Mouse (Mus musculus) hindbrain, embryonic 14.5 days (tissue): ENCODE measurements at regions not wholly inside any gene's neighbourhood (a gene's known extent, or its start where the extent isn't known, plus 50 kb on each side); places are given as distances from the start of the nearest gene placed in this dataset.

ENCODE experiments used
- ATAC-seq: fragments of 200-750 bp; cut with Nextera tagmentation; 2 replicates; pipeline ENCODE4 v1.8.0; 2017; ENCODE audit warnings: moderate number of reproducible peaks, mild to moderate bottlenecking, moderate TSS enrichment, moderate library complexity; ENCODE audit not compliant: low FRiP score
- DNase-seq: peaks from one replicate; pipeline ENCODE4 v3.0.0-alpha.2; 2015; ENCODE audit warnings: low spot score
- H3K27ac ChIP-seq: fragments of 300-500 bp; sonication (generic); 2 replicates; pipeline ENCODE4 v1.5.1; 2014; ENCODE audit warnings: mild to moderate bottlenecking, moderate library complexity
- H3K27me3 ChIP-seq: fragments of 300-500 bp; sonication (generic); 2 replicates; pipeline ENCODE4 v1.6.1; 2014; ENCODE audit warnings: mild to moderate bottlenecking, low read length, mixed read lengths; ENCODE audit not compliant: control insufficient read depth, insufficient read depth
- H3K36me3 ChIP-seq: fragments of 300-500 bp; sonication (generic); replicated peaks from 2 replicates; pipeline ENCODE4 v1.6.1; 2014; ENCODE audit not compliant: control insufficient read depth, insufficient read depth
- H3K4me1 ChIP-seq: fragments of 300-500 bp; sonication (generic); replicated peaks from 2 replicates; pipeline ENCODE4 v1.6.1; 2014; ENCODE audit warnings: antibody characterized with exemption, low read length, mixed read lengths; ENCODE audit not compliant: control insufficient read depth, insufficient read depth
- H3K4me2 ChIP-seq: fragments of 300-500 bp; sonication (generic); replicated peaks from 2 replicates; pipeline ENCODE4 v1.6.1; 2014; ENCODE audit warnings: mild to moderate bottlenecking, moderate library complexity
- H3K4me3 ChIP-seq: fragments of 300-500 bp; sonication (generic); replicated peaks from 2 replicates; pipeline ENCODE4 v1.5.1; 2014; ENCODE audit warnings: mild to moderate bottlenecking, low read length
- H3K9ac ChIP-seq: fragments of 300-500 bp; sonication (generic); 2 replicates; pipeline ENCODE4 v1.6.1; 2014
- H3K9me3 ChIP-seq: fragments of 300-500 bp; sonication (generic); 2 replicates; pipeline ENCODE4 v1.6.1; 2016; ENCODE audit warnings: low read length; ENCODE audit not compliant: control insufficient read depth
- WGBS: fragments of 180-500 bp; shearing (Covaris S2); extraction: QIAGEN DNeasy Blood & Tissue Kit; methylation state at CpG from one replicate; pipeline ENCODE4 v1.1.7; 2014; 5-methylcytosine and 5-hydroxymethylcytosine counted together

- Histone ChIP-seq H3K27ac (no peak overlapping the region), H3K4me1 (no peaks in the 10 kb centered on the region), H3K27me3 (no peaks in the 10 kb centered on the region), H3K9ac (no peak overlapping the region), H3K36me3 (no peaks in the 10 kb centered on the region), H3K9me3 (no peaks in the 10 kb centered on the region), H3K4me2 (no peak overlapping the region), H3K4me3 (no peak overlapping the region)
- DNase-seq (no peak), ATAC-seq (no peak)
- 66% methylated on average over 7 of the region's 7 CpGs for WGBS
These were observed 758.3 kb upstream of the Tmprss15 start for GRCm38 (mm10) chr16:79849152-79849551.

DNA sequence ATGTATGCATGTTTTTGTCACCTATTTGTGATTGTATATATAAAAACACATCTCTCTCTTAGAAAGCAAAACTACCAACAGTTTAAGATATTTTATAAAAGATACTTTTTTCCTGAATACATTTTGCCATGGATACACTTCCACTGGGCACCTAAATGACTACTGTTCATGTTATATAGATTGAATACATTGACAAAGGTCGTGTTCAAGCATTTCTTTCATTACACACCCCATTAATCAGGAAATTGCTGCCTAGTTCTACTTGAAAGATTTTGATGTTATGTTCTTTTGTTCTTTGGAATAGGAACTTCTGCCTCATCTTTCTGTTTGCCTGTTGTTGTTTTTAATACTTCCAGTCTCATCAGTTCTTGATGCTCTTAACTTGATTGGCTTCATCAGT, 726.0 kb upstream of the Tmprss15 start:
- no peak overlapping the region for H3K9ac ChIP-seq
- H3K4me1 ChIP-seq, result no peaks in the 10 kb centered on the region
- DNase-seq, result no peak
- no peak overlapping the region for H3K4me2 ChIP-seq
- WGBS, result 29% methylated on average over 1 of the region's 1 CpGs
- H3K4me3 ChIP-seq, result no peak overlapping the region
- no peaks in the 10 kb centered on the region for H3K9me3 ChIP-seq
- no peaks in the 10 kb centered on the region for H3K36me3 ChIP-seq
- no peak overlapping the region for H3K27ac ChIP-seq
- H3K27me3 ChIP-seq, result no peaks in the 10 kb centered on the region
- no peak for ATAC-seq

DNA sequence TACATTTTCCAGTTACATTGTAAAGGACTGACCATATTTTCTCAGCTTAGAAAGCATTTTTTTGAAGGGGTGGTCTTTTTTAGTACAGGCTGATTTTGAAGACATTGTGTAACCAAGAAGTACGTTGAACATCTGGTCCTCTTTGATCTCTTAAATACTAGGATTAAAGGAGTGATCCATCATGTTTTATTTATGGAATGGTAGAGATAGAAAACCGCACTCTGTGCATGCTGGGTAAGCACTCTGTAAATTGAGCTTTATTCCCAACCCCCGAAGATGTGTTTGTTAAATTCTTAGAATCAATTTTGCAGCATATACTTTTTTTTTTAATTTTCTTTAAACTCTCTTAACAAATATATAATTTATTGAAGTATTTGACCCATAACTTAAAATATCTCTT, 687.8 kb upstream of the Tmprss15 start:
- DNase-seq, result no peak
- H3K27ac ChIP-seq, result no peak overlapping the region
- no peaks in the 10 kb centered on the region for H3K36me3 ChIP-seq
- no peak overlapping the region for H3K9ac ChIP-seq
- no peak overlapping the region for H3K4me3 ChIP-seq
- H3K27me3 ChIP-seq, result no peaks in the 10 kb centered on the region
- H3K9me3 ChIP-seq, result no peaks in the 10 kb centered on the region
- WGBS, result 70% methylated on average over 3 of the region's 3 CpGs
- H3K4me2 ChIP-seq, result no peak overlapping the region
- H3K4me1 ChIP-seq, result no peaks in the 10 kb centered on the region
- no peak for ATAC-seq
